Mouse (Mus musculus): ENCODE data around the gene Terb2. TPM values are rescaled to one million over a fixed set of nuclear protein-coding genes. Genes with fewer than 3 reads are reported as not detected.
A peak's percentile ranks its signal among the peaks of the same experiment; 100 is the strongest.

The Terb2 gene
- total RNA-seq, 2 experiments from 2014 or later = not detected

- Histone ChIP-seq H3K4me3 (no peak overlapping the region), H3K27ac (no peak overlapping the region)
- TF ChIP-seq CTCF (IDR thresholded peaks at IDR 0.05) = no peak
- intact Hi-C loops (cut with DNase I) = loop anchor here (5.0 kb wide), 1 partner anchor 169 kb away; no protein-coding TSS in a partner anchor
- no peak for DNase-seq
Measured at GRCm38 (mm10) chr2:122241226-122241625, 55.2 kb downstream of the Terb2 start.

- Histone ChIP-seq H3K27ac (0 out of 2 replicates have a peak overlapping the region, but pooled peaks have one; percentile 24), H3K4me3 (no peak overlapping the region)
- no peak for TF ChIP-seq CTCF (IDR thresholded peaks at IDR 0.05)
- intact Hi-C loops (cut with DNase I) = loop anchor here (5.0 kb wide), 1 partner anchor 170 kb away; no protein-coding TSS in a partner anchor
- no peak for DNase-seq
Measured at GRCm38 (mm10) chr2:122241935-122242334, 55.9 kb downstream of the Terb2 start.

GRCm38 (mm10) chr2:122243671-122244131 is 57.6 kb downstream of the Terb2 start:
- no peak overlapping the region; the same call in 1 of the 2 replicates for H3K27ac ChIP-seq
- intact Hi-C loops (cut with DNase I) = loop anchor here (1.0 to 5.0 kb wide), 2 partner anchors 49 to 171 kb away; no protein-coding TSS in a partner anchor
- H3K4me3 ChIP-seq = no peak overlapping the region
- TF ChIP-seq CTCF (IDR thresholded peaks at IDR 0.05) = peak; percentile 98
- peak; percentile 72 for DNase-seq

GRCm38 (mm10) chr2:122247786-122248185 is 61.7 kb downstream of the Terb2 start:
- Histone ChIP-seq H3K27ac (no peak overlapping the region), H3K4me3 (no peak overlapping the region)
- no peak for TF ChIP-seq CTCF (IDR thresholded peaks at IDR 0.05)
- intact Hi-C loops (cut with DNase I) = no loop called here
- DNase-seq = no peak

GRCm38 (mm10) chr2:122255997-122256396 is 69.9 kb downstream of the Terb2 start:
- intact Hi-C loops (cut with DNase I) = no loop called here
- Histone ChIP-seq H3K27ac (no peak overlapping the region), H3K4me3 (no peak overlapping the region)
- DNase-seq = no peak
- TF ChIP-seq CTCF (IDR thresholded peaks at IDR 0.05) = no peak

Other genes starting within 250 kb of the Terb2 start
- gene Ctdspl2, start 230.3 kb upstream of the Terb2 start, total RNA-seq (2021) = 1 to 10 TPM; 6.7 to 9.4 TPM
- not detected for gene Mageb3, start 230.2 kb upstream of the Terb2 start, total RNA-seq (2021)
- gene Eif3j1, start 157.7 kb upstream of the Terb2 start, total RNA-seq (2021) = 10 to 100 TPM; 31.4 to 38.4 TPM
- gene Spg11, start 67.9 kb upstream of the Terb2 start, total RNA-seq (2021) = 1 to 10 TPM; 5.7 to 6.3 TPM
- gene B2m, start 38.6 kb upstream of the Terb2 start, total RNA-seq (2021) = 10 to 100 TPM; 60.6 to 85.4 TPM
- gene Trim69, start 25.6 kb upstream of the Terb2 start, total RNA-seq (2021) = not detected
- not detected for gene Patl2, start 83 bp upstream of the Terb2 start, total RNA-seq (2021)
- gene Sord, start 48.5 kb downstream of the Terb2 start, total RNA-seq (2021) = 10 to 100 TPM; 50.5 to 71.2 TPM
- gene Duox2, start 112.2 kb downstream of the Terb2 start, total RNA-seq (2021) = under 1 TPM; 0.06 to 0.13 TPM
- not detected for gene Duoxa2, start 112.6 kb downstream of the Terb2 start, total RNA-seq (2021)
- gene Duoxa1, start 127.5 kb downstream of the Terb2 start, total RNA-seq (2021) = under 1 TPM; 0.28 to 0.95 TPM
- gene Duox1, start 129.4 kb downstream of the Terb2 start, total RNA-seq (2021) = under 1 TPM; 0.43 to 0.73 TPM
- 1 to 10 TPM; 2.1 to 2.9 TPM for gene Shf, start 182.9 kb downstream of the Terb2 start, total RNA-seq (2021)
- gene Slc28a2, start 240.2 kb downstream of the Terb2 start, total RNA-seq (2021) = 1 to 10 TPM; 5.6 to 9.9 TPM

Data from gastrocnemius, adult 2 months (tissue).